Mouse (Mus musculus) intestine, embryonic 14.5 days (tissue): ENCODE measurements around the gene Ppan. TPM values are rescaled to one million over a fixed set of nuclear protein-coding genes. Genes with fewer than 3 reads are reported as not detected.

Source experiments
- ATAC-seq: fragments of 200-750 bp; cut with Nextera tagmentation; replicated peaks from 2 replicates; pipeline ENCODE4 v1.8.0; 2017; ENCODE audit warnings: low read depth, moderate number of reproducible peaks, moderate TSS enrichment, moderate library complexity; ENCODE audit not compliant: low FRiP score, low TSS enrichment
- DNase-seq: peaks from one replicate; pipeline ENCODE4 v3.0.0-alpha.2; 2018; ENCODE audit warnings: low spot score
- H3K27ac ChIP-seq: fragments of 300-500 bp; sonication (generic); 2 replicates; pipeline ENCODE4 v1.5.1; 2014; ENCODE audit warnings: low read depth, mild to moderate bottlenecking, control low read depth
- H3K27me3 ChIP-seq: fragments of 300-500 bp; sonication (generic); replicated peaks from 2 replicates; pipeline ENCODE4 v1.6.1; 2014; ENCODE audit warnings: low read length, control low read depth; ENCODE audit not compliant: control insufficient read depth, insufficient read depth
- H3K36me3 ChIP-seq: fragments of 300-500 bp; sonication (generic); 2 replicates; pipeline ENCODE4 v1.6.1; 2014; ENCODE audit warnings: low read length, control low read depth; ENCODE audit not compliant: control insufficient read depth, insufficient read depth
- H3K4me1 ChIP-seq: fragments of 300-500 bp; sonication (generic); replicated peaks from 2 replicates; pipeline ENCODE4 v1.6.1; 2014; ENCODE audit warnings: low read length, control low read depth, mixed read lengths; ENCODE audit not compliant: control insufficient read depth, insufficient read depth
- H3K4me2 ChIP-seq: fragments of 300-500 bp; sonication (generic); 2 replicates; pipeline ENCODE4 v1.6.1; 2014; ENCODE audit warnings: low read length
- H3K4me3 ChIP-seq: fragments of 300-500 bp; sonication (generic); 2 replicates; pipeline ENCODE4 v1.5.1; 2014; ENCODE audit warnings: low read depth, low read length, control low read depth, mixed read lengths
- H3K9ac ChIP-seq: fragments of 300-500 bp; sonication (generic); 2 replicates; pipeline ENCODE4 v1.6.1; 2014; ENCODE audit warnings: mild to moderate bottlenecking, low read length
- H3K9me3 ChIP-seq: fragments of 300-500 bp; sonication (generic); 2 replicates; pipeline ENCODE4 v1.6.1; 2016; ENCODE audit warnings: low read length, control low read depth; ENCODE audit not compliant: control insufficient read depth
- WGBS: fragments of 180-500 bp; shearing (Covaris S2); extraction: QIAGEN DNeasy Blood & Tissue Kit; methylation state at CpG from one replicate; pipeline ENCODE4 v1.1.7; 2014; 5-methylcytosine and 5-hydroxymethylcytosine counted together
- polyA plus RNA-seq: library from polyadenylated mRNA; unstranded; fragments of >200 nt; fragmentation: Nextera tagmentation; extraction: Ambion mirVana; gene quantifications from 2 replicates; pipeline ENCODE4 v1.2.1, GENCODE M21; 2014

Gene Ppan
- polyA plus RNA-seq, 1 experiment from 2014 or later: 106 TPM

DNA sequence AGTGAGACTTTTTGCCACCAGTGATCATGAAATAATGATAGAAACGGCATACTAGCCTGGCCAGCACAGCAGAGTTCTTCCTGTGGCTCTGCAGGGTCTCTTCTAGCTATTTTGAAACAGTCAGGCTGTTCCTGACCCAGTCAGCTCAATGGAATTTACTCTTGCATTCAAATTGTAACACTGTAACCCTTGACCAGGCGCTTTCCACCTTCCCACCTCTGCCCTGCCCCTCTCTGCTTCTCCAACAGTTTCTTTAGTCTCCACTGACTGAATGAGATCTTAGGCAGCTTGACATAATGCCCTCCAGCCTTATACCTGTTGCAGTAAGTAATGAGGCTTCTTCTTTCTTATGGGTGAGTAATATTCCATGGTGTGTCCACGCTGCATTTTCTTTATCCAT lies 21.1 kb upstream of the Ppan start:
- WGBS: 55% methylated on average over 3 of the region's 3 CpGs
- H3K4me3 ChIP-seq: no peak overlapping the region
- no peak overlapping the region for H3K4me2 ChIP-seq
- peaks cover 35% of the 10 kb centered on the region for H3K27me3 ChIP-seq
- H3K9me3 ChIP-seq: no peaks in the 10 kb centered on the region
- no peak overlapping the region for H3K9ac ChIP-seq
- H3K27ac ChIP-seq: no peak overlapping the region
- no peaks in the 10 kb centered on the region for H3K36me3 ChIP-seq
- DNase-seq: no peak
- ATAC-seq: no peak
- no peaks in the 10 kb centered on the region for H3K4me1 ChIP-seq

DNA sequence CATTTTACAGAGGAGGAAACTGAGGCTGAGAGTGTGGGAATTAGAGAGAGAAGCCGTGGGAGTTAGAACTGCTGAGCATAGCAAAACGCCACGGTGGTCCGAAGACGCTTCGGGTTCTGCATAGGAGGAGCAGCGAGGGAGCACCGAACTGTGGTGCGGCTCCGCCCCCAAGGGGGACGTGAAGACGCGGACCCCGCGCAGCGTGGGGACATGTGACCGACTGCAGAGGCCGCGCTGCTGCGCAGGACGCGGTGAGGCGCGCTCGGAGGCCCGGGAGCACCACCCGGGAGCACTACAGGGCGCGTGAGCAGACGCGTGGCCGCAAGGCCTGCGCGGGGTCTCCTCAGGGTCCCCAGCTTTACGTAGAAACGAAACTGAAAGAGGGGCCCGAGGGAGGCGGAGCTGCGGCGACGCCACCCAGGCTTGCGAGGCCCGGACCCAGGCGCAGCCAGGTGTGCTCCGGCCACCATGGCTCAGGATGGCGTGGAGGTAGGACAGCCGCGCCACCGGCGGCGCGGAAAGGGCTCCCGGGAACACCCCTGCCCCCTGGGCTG lies 19.4 kb upstream of the Ppan start, which contains the start of gene A230050P20Rik:
Gene A230050P20Rik (plus strand): TSS at position 195 of the 554 bp plus-strand sequence.
- no peak within 1 kb of the TSS for H3K27ac ChIP-seq
- H3K4me3 ChIP-seq: peak within 1 kb of the TSS; percentile 44
- no peaks in the 10 kb centered on the region; the same call in 1 of the 2 replicates for H3K36me3 ChIP-seq
- DNase-seq: peak; percentile 69
- H3K9ac ChIP-seq: peak within 1 kb of the TSS; percentile 42
- peak within 1 kb of the TSS; percentile 64 for H3K4me2 ChIP-seq
- peaks cover 35% of the 10 kb centered on the region for H3K27me3 ChIP-seq
- H3K4me1 ChIP-seq: no peaks in the 10 kb centered on the region
- peak; percentile 63 for ATAC-seq
- H3K9me3 ChIP-seq: no peaks in the 10 kb centered on the region
- WGBS: 8% methylated on average over 47 of the region's 53 CpGs

DNA sequence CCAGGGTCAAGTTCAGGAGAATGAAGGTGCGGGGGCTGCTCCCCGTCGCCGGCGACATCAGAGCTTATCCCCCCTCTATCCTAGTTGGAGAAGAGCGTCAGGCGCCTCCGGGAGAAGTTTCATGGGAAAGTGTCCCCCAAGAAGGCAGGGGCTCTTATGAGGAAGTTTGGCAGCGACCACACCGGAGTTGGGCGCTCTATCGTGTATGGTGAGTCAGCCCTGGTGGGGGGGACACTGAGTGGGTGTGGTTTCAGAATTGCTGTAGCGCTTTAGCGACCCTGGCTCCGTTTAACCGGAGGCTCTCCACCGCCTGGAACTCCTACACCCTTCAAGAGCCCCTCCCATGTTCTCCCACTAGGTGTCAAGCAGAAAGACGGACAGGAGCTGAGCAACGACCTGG lies 18.7 kb upstream of the Ppan start:
- Histone ChIP-seq H3K4me1 (no peaks in the 10 kb centered on the region), H3K4me2 (peak overlapping the region; percentile 64), H3K27ac (no peak overlapping the region), H3K4me3 (peak overlapping the region; percentile 44), H3K9me3 (no peaks in the 10 kb centered on the region), H3K9ac (peak overlapping the region; percentile 42), H3K36me3 (no peaks in the 10 kb centered on the region; the same call in 1 of the 2 replicates), H3K27me3 (peaks cover 35% of the 10 kb centered on the region)
- ATAC-seq (no peak), DNase-seq (no peak)
- WGBS: 3% methylated on average over 19 of the region's 19 CpGs

DNA sequence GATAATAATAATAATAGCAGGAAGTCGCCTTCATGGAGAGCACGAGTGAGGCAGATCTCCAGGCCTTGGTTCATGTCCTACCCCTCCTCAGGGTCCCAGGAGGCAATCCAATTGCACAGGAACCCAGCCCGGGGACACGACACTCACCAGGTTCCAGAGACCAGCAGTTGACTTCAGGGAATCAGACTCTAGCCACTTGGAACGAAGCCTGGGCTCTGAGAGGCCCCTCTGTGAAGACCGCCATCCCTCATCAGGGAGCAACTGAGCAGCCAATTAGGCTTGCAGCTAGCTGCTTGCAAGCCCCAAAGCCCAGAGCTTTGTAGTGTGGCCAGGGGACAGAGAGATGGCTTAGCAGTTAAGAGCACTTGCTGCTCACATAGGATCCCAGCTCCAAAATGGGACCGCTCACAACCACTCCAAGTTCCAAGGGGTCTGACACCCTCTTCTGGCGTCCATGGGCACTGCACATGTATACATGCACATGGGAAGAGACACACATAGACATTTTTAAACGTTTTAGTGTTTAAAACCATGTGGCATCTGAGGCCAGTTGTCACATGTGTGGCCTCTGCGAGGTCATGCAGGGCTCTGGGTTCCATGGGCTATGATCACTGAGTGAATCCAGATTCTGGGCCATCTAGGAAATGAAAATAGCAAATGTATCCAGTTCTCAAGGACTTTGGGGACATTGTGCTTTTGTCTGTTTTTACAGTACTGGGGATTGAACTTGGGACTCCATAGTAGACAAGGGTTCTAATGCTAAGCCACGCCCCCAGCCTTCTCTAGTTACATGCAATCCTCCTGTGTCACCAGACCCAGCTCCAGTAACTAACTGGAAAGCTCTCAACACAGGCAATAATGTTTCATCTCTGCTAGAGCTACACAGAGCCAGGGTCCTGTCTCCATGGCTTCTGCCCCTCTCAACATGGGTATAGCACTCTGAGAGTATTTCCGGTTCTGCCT lies 17.5 kb upstream of the Ppan start:
- ATAC-seq: no peak

DNA sequence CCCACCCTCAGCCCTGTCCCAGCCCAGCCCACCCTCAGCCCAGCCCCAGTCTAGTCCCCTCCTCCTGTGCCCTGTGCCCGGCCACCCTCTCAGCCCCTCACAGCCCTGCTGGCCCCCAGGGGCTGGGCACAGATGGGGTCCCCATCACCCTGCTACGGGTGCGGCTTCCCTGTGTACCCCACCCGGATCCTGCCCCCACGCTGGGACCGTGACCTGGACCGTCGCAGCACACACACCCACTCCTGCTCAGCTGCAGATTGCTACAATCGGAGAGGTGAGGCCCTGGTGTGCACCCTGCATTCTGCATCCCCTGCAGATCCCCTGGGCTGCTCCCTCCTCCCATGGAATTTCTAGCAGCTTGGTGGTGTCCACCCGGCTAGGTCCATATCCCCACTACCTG lies 15.0 kb upstream of the Ppan start:
- no peaks in the 10 kb centered on the region for H3K9me3 ChIP-seq
- DNase-seq (no peak), ATAC-seq (no peak)
- no peak overlapping the region for H3K4me2 ChIP-seq
- peaks cover 23% of the 10 kb centered on the region for H3K27me3 ChIP-seq
- no peaks in the 10 kb centered on the region; the same call in 1 of the 2 replicates for H3K36me3 ChIP-seq
- H3K27ac ChIP-seq: no peak overlapping the region
- H3K9ac ChIP-seq: no peak overlapping the region
- WGBS: 92% methylated on average over 10 of the region's 10 CpGs
- no peaks in the 10 kb centered on the region; the same call in 1 of the 2 replicates for H3K4me1 ChIP-seq
- no peak overlapping the region for H3K4me3 ChIP-seq

More for the DNA sequence above, 17.5 kb upstream of the Ppan start:
- Histone ChIP-seq H3K27me3 (peaks cover 35% of the 10 kb centered on the region), H3K4me1 (no peaks in the 10 kb centered on the region), H3K27ac (no peak overlapping the region), H3K9ac (no peak overlapping the region), H3K9me3 (no peaks in the 10 kb centered on the region), H3K36me3 (no peaks in the 10 kb centered on the region; the same call in 1 of the 2 replicates), H3K4me2 (no peak overlapping the region), H3K4me3 (no peak overlapping the region)
- WGBS: 77% methylated on average over 12 of the region's 12 CpGs
- no peak for DNase-seq

DNA sequence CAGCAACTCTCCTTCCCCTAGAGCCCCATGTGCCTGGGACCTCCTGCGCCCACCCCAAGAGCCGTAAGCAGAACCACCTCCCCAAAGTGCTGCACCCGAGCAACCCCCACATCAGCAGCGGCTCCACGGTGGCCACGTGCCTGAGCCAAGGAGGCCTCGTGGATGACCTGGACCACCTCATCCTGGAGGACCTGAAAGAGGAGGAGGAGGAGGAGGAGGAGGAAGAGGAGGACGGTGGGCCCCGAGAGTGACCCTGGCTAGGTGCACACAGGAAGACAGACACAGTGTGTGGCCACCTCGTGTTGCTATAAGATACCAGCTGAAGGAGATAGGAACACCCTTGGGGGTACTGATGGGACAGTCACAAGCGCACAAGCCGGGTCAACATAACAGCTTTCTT lies 14.5 kb upstream of the Ppan start:
- 87% methylated on average over 12 of the region's 12 CpGs for WGBS
- DNase-seq (no peak), ATAC-seq (no peak)
- peaks cover 18% of the 10 kb centered on the region for H3K27me3 ChIP-seq
- no peak overlapping the region for H3K27ac ChIP-seq
- H3K4me3 ChIP-seq: no peak overlapping the region
- H3K36me3 ChIP-seq: no peaks in the 10 kb centered on the region; the same call in 1 of the 2 replicates
- H3K4me1 ChIP-seq: no peaks in the 10 kb centered on the region; the same call in 1 of the 2 replicates
- no peaks in the 10 kb centered on the region for H3K9me3 ChIP-seq
- no peak overlapping the region for H3K4me2 ChIP-seq
- no peak overlapping the region for H3K9ac ChIP-seq

DNA sequence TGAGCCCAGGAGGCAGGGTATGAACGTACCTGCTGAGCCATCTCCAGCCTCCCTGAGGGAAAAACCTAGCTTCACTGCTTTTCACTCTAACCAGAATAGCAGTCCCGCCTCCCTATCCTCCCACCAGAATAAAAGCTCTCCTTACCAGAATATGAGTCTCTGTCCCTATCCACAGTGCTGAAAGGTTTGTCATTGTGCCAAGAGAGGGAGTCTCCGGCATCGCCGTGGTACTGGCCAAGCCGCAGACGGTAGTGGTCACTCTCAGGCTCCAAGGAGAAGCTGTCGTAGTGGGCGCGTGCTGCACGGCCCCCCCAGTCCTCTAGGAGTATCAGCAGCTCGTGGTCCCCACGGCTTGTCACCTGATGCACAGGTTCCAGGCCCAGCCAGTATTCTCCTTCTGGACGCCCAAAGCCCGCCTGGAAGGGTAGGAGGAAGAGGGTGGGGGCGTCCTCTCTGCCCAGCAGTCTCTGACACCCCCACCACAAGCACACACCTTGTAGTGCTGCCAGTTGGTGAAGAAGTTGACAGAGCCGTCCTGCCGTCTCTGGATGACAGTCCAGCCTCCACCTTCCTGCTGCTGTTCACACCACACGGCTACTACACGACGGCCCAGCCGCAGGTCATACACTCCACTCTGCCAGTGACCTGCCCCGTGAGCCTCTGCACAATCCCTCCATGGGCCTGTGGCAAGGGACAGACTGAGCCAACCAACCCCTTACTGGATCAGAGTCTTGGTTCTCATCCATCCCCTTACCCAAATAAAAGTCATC lies 12.8 kb upstream of the Ppan start:
- no peak for ATAC-seq
- Histone ChIP-seq H3K27ac (no peak overlapping the region), H3K36me3 (no peaks in the 10 kb centered on the region; the same call in 1 of the 2 replicates), H3K4me2 (no peak overlapping the region), H3K4me3 (no peak overlapping the region), H3K9me3 (no peaks in the 10 kb centered on the region), H3K9ac (no peak overlapping the region), H3K4me1 (peaks cover 5% of the 10 kb centered on the region; the same call in 1 of the 2 replicates), H3K27me3 (peaks cover 4% of the 10 kb centered on the region; the same call in 1 of the 2 replicates)
- WGBS: 69% methylated on average over 23 of the region's 23 CpGs
- DNase-seq: peak; percentile 51
